Mouse (Mus musculus): ENCODE results near the gene Micu1. TPM values are rescaled to one million over a fixed set of nuclear protein-coding genes. Genes with fewer than 3 reads are reported as not detected.
A peak's percentile ranks its signal among the peaks of the same experiment; 100 is the strongest.
"Not testable (repeated sequence)": the region's sequence is repeated elsewhere in the genome, so short reads cannot be mapped to it uniquely, and the experiment has no call there.

The Micu1 gene
- 46.2 and 76.8 TPM in 2 replicates for polyA plus RNA-seq (2012; rRNA removed)

- TF ChIP-seq POLR2A (IDR thresholded peaks at IDR 0.05; ENCODE audit: borderline replicate concordance, extremely low read depth, low read depth, low read length) (peak; percentile 88; the same call in 1 of the 2 replicates), CTCF (IDR thresholded peaks at IDR 0.05; ENCODE audit: insufficient read depth, low read length) (no peak)
- peak within 1 kb of the TSS; percentile 81 for H3K4me3 ChIP-seq (replicated peaks; ENCODE audit: extremely low read depth, low read depth, low read length)
- DNase-seq: peak; percentile 95
- 0 out of 2 replicates have a peak, but pooled peaks cover 3% of the 10 kb centered on the region for H3K4me1 ChIP-seq (ENCODE audit: control insufficient read depth, insufficient read depth, low read length)
- under 1% methylated on average over 48 of the region's 48 CpGs for WGBS
These were observed at the start of gene Micu1 for GRCm38 (mm10) chr10:59702207-59703032. Gene Micu1 (plus strand): TSS chr10:59702477.

GRCm38 (mm10) chr10:59656799-59657198 is 45.5 kb upstream of the Micu1 start:
- H3K4me3 ChIP-seq (replicated peaks; ENCODE audit: extremely low read depth, low read depth, low read length): no peak overlapping the region
- TF ChIP-seq POLR2A (IDR thresholded peaks at IDR 0.05; ENCODE audit: borderline replicate concordance, extremely low read depth, low read depth, low read length): no peak
- TF ChIP-seq CTCF (IDR thresholded peaks at IDR 0.05; ENCODE audit: insufficient read depth, low read length): no peak
- no peak for DNase-seq

GRCm38 (mm10) chr10:59664765-59665164 is 37.5 kb upstream of the Micu1 start:
- WGBS: 77% methylated on average over 2 of the region's 2 CpGs
- no peak for DNase-seq
- H3K4me3 ChIP-seq (replicated peaks; ENCODE audit: extremely low read depth, low read depth, low read length): no peak overlapping the region
- H3K4me1 ChIP-seq (ENCODE audit: control insufficient read depth, insufficient read depth, low read length): no peaks in the 10 kb centered on the region; the same call in 1 of the 2 replicates
- TF ChIP-seq CTCF (IDR thresholded peaks at IDR 0.05; ENCODE audit: insufficient read depth, low read length) (no peak), POLR2A (IDR thresholded peaks at IDR 0.05; ENCODE audit: borderline replicate concordance, extremely low read depth, low read depth, low read length) (no peak)

More at GRCm38 (mm10) chr10:59656799-59657198, 45.5 kb upstream of the Micu1 start:
- H3K4me1 ChIP-seq (ENCODE audit: control insufficient read depth, insufficient read depth, low read length): no peaks in the 10 kb centered on the region
- WGBS: 74% methylated on average over 13 of the region's 13 CpGs

- 64% methylated on average over 13 of the region's 13 CpGs for WGBS
- Histone ChIP-seq H3K4me1 (ENCODE audit: control insufficient read depth, insufficient read depth, low read length) (no peaks in the 10 kb centered on the region; the same call in 1 of the 2 replicates), H3K4me3 (replicated peaks; ENCODE audit: extremely low read depth, low read depth, low read length) (no peak overlapping the region)
- TF ChIP-seq CTCF (IDR thresholded peaks at IDR 0.05; ENCODE audit: insufficient read depth, low read length) (no peak), POLR2A (IDR thresholded peaks at IDR 0.05; ENCODE audit: borderline replicate concordance, extremely low read depth, low read depth, low read length) (no peak)
- no peak for DNase-seq
These were observed 36.6 kb upstream of the Micu1 start for GRCm38 (mm10) chr10:59665503-59666291.

- TF ChIP-seq CTCF (IDR thresholded peaks at IDR 0.05; ENCODE audit: insufficient read depth, low read length) (no peak), POLR2A (IDR thresholded peaks at IDR 0.05; ENCODE audit: borderline replicate concordance, extremely low read depth, low read depth, low read length) (no peak)
- Histone ChIP-seq H3K4me1 (ENCODE audit: control insufficient read depth, insufficient read depth, low read length) (no peaks in the 10 kb centered on the region; the same call in 1 of the 2 replicates), H3K4me3 (replicated peaks; ENCODE audit: extremely low read depth, low read depth, low read length) (no peak overlapping the region)
- 37% methylated on average over 6 of the region's 6 CpGs for WGBS
- DNase-seq: peak; percentile 41
These were observed 34.9 kb upstream of the Micu1 start for GRCm38 (mm10) chr10:59667377-59667776.

- no peak for DNase-seq
- Histone ChIP-seq H3K4me3 (replicated peaks; ENCODE audit: extremely low read depth, low read depth, low read length) (no peak overlapping the region), H3K4me1 (ENCODE audit: control insufficient read depth, insufficient read depth, low read length) (no peaks in the 10 kb centered on the region; the same call in 1 of the 2 replicates)
- TF ChIP-seq CTCF (IDR thresholded peaks at IDR 0.05; ENCODE audit: insufficient read depth, low read length) (no peak), POLR2A (IDR thresholded peaks at IDR 0.05; ENCODE audit: borderline replicate concordance, extremely low read depth, low read depth, low read length) (no peak)
- 64% methylated on average over 7 of the region's 7 CpGs for WGBS
These were observed 33.8 kb upstream of the Micu1 start for GRCm38 (mm10) chr10:59668491-59668890.

GRCm38 (mm10) chr10:59677836-59678235 is 24.4 kb upstream of the Micu1 start:
- TF ChIP-seq CTCF (IDR thresholded peaks at IDR 0.05; ENCODE audit: insufficient read depth, low read length) (no peak), POLR2A (IDR thresholded peaks at IDR 0.05; ENCODE audit: borderline replicate concordance, extremely low read depth, low read depth, low read length) (no peak)
- H3K4me1 ChIP-seq (ENCODE audit: control insufficient read depth, insufficient read depth, low read length): no peaks in the 10 kb centered on the region
- DNase-seq: no peak
- no peak overlapping the region for H3K4me3 ChIP-seq (replicated peaks; ENCODE audit: extremely low read depth, low read depth, low read length)
- WGBS: 81% methylated on average over 1 of the region's 1 CpGs

- TF ChIP-seq POLR2A (IDR thresholded peaks at IDR 0.05; ENCODE audit: borderline replicate concordance, extremely low read depth, low read depth, low read length): no peak
- no peak for TF ChIP-seq CTCF (IDR thresholded peaks at IDR 0.05; ENCODE audit: insufficient read depth, low read length)
- Histone ChIP-seq H3K4me3 (replicated peaks; ENCODE audit: extremely low read depth, low read depth, low read length) (no peak overlapping the region), H3K4me1 (ENCODE audit: control insufficient read depth, insufficient read depth, low read length) (no peaks in the 10 kb centered on the region)
- 61% methylated on average over 2 of the region's 2 CpGs for WGBS
- no peak for DNase-seq
These were observed 23.1 kb upstream of the Micu1 start for GRCm38 (mm10) chr10:59679189-59679588.

- H3K4me1 ChIP-seq (ENCODE audit: control insufficient read depth, insufficient read depth, low read length); H3K4me3 ChIP-seq (replicated peaks; ENCODE audit: extremely low read depth, low read depth, low read length); DNase-seq: not testable (repeated sequence)
- WGBS: 95% methylated on average over 3 of the region's 3 CpGs
These were observed 16.7 kb upstream of the Micu1 start for GRCm38 (mm10) chr10:59685586-59685985.
